Mouse (Mus musculus): ENCODE results near the gene Fig4.

The Fig4 gene

GRCm38 (mm10) chr10:41302689-41303431 is at the start of gene Fig4:
Fig4 (minus strand) TSS chr10:41303260.
- peak in 1 of 2 experiments; percentile 80 for DNase-seq (ENCODE audit: low spot score in 2 of 2)

- no peak for DNase-seq (ENCODE audit: low spot score in 2 of 2)
These were observed 38.3 kb upstream of the Fig4 start for GRCm38 (mm10) chr10:41341346-41341745.

GRCm38 (mm10) chr10:41332533-41333043 is 29.5 kb upstream of the Fig4 start:
- DNase-seq (ENCODE audit: low spot score in 2 of 2): no peak

GRCm38 (mm10) chr10:41315866-41316265 is 12.8 kb upstream of the Fig4 start:
- no peak for DNase-seq (ENCODE audit: low spot score in 2 of 2)

- DNase-seq (ENCODE audit: low spot score in 2 of 2): no peak
These were observed 5.1 kb upstream of the Fig4 start for GRCm38 (mm10) chr10:41308205-41308604.

- DNase-seq (ENCODE audit: low spot score in 2 of 2): no peak
These were observed 1.9 kb upstream of the Fig4 start for GRCm38 (mm10) chr10:41304961-41305455.

- DNase-seq (ENCODE audit: low spot score in 2 of 2): peak; percentile 68 to 90
These were observed 782 bp upstream of the Fig4 start, which contains the start of gene Ak9 for GRCm38 (mm10) chr10:41303639-41304444. Ak9 (plus strand) TSS chr10:41303980.

- no peak for DNase-seq (ENCODE audit: low spot score in 2 of 2)
These were observed 2.9 kb downstream of the Fig4 start for GRCm38 (mm10) chr10:41300161-41300560.

- no peak for DNase-seq (ENCODE audit: low spot score in 2 of 2)
These were observed 7.9 kb downstream of the Fig4 start for GRCm38 (mm10) chr10:41295145-41295544.

- no peak for DNase-seq (ENCODE audit: low spot score in 2 of 2)
These were observed 8.3 kb downstream of the Fig4 start for GRCm38 (mm10) chr10:41294734-41295133.

- DNase-seq (ENCODE audit: low spot score in 2 of 2): no peak
These were observed 10.0 kb downstream of the Fig4 start for GRCm38 (mm10) chr10:41293019-41293418.

- no peak for DNase-seq (ENCODE audit: low spot score in 2 of 2)
These were observed 12.0 kb downstream of the Fig4 start for GRCm38 (mm10) chr10:41291021-41291420.

GRCm38 (mm10) chr10:41288771-41289415 is 14.2 kb downstream of the Fig4 start:
- DNase-seq (ENCODE audit: low spot score in 2 of 2): peak; percentile 60 to 94

GRCm38 (mm10) chr10:41288074-41288473 is 15.0 kb downstream of the Fig4 start:
- no peak for DNase-seq (ENCODE audit: low spot score in 2 of 2)

GRCm38 (mm10) chr10:41287618-41288017 is 15.4 kb downstream of the Fig4 start:
- no peak for DNase-seq (ENCODE audit: low spot score in 2 of 2)

- no peak for DNase-seq (ENCODE audit: low spot score in 2 of 2)
These were observed 21.0 kb downstream of the Fig4 start for GRCm38 (mm10) chr10:41282086-41282485.

- peak in 1 of 2 experiments; percentile 14 for DNase-seq (ENCODE audit: low spot score in 2 of 2)
These were observed 22.3 kb downstream of the Fig4 start for GRCm38 (mm10) chr10:41280796-41281195.

- DNase-seq (ENCODE audit: low spot score in 2 of 2): no peak
These were observed 22.9 kb downstream of the Fig4 start for GRCm38 (mm10) chr10:41280177-41280576.

GRCm38 (mm10) chr10:41278808-41279207 is 24.3 kb downstream of the Fig4 start:
- no peak for DNase-seq (ENCODE audit: low spot score in 2 of 2)

- no peak for DNase-seq (ENCODE audit: low spot score in 2 of 2)
These were observed 28.2 kb downstream of the Fig4 start for GRCm38 (mm10) chr10:41274871-41275270.

- DNase-seq (ENCODE audit: low spot score in 2 of 2): no peak
These were observed 31.2 kb downstream of the Fig4 start for GRCm38 (mm10) chr10:41271860-41272259.

GRCm38 (mm10) chr10:41261889-41262288 is 41.2 kb downstream of the Fig4 start:
- DNase-seq (ENCODE audit: low spot score in 2 of 2): no peak
